Mouse (Mus musculus) neural tube, embryonic 11.5 days (tissue): ENCODE results near the gene Pgf. TPM values are rescaled to one million over a fixed set of nuclear protein-coding genes. Genes with fewer than 3 reads are reported as not detected.

Experiments used
- ATAC-seq: fragments of 200-750 bp; cut with Nextera tagmentation; 2 replicates; pipeline ENCODE4 v1.8.0; 2017; ENCODE audit warnings: moderate number of reproducible peaks, mild to moderate bottlenecking, moderate TSS enrichment, moderate library complexity; ENCODE audit not compliant: insufficient read depth, low FRiP score, low TSS enrichment
- DNase-seq: peaks from one replicate; pipeline ENCODE4 v3.0.0-alpha.2; 2015; ENCODE audit warnings: low spot score
- H3K27ac ChIP-seq: fragments of 300-500 bp; sonication (generic); 2 replicates; pipeline ENCODE4 v1.5.1; 2014; ENCODE audit warnings: low read depth, mild to moderate bottlenecking, low read length
- H3K27me3 ChIP-seq: fragments of 300-500 bp; sonication (generic); 2 replicates; pipeline ENCODE4 v1.6.1; 2014; ENCODE audit warnings: mild to moderate bottlenecking, low read length, mixed read lengths; ENCODE audit not compliant: control insufficient read depth, insufficient read depth
- H3K36me3 ChIP-seq: fragments of 300-500 bp; sonication (generic); 2 replicates; pipeline ENCODE4 v1.6.1; 2014; ENCODE audit warnings: mild to moderate bottlenecking, low read length, moderate library complexity, mixed read lengths; ENCODE audit not compliant: control insufficient read depth, insufficient read depth
- H3K4me1 ChIP-seq: fragments of 300-500 bp; sonication (generic); 2 replicates; pipeline ENCODE4 v1.6.1; 2014; ENCODE audit warnings: low read length, mixed read lengths; ENCODE audit not compliant: control insufficient read depth, insufficient read depth
- H3K4me2 ChIP-seq: fragments of 300-500 bp; sonication (generic); 2 replicates; pipeline ENCODE4 v1.6.1; 2014; ENCODE audit warnings: low read depth, mild to moderate bottlenecking, moderate library complexity
- H3K4me3 ChIP-seq: fragments of 300-500 bp; sonication (generic); 2 replicates; pipeline ENCODE4 v1.5.1; 2014; ENCODE audit warnings: low read depth, low read length
- H3K9ac ChIP-seq: fragments of 300-500 bp; sonication (generic); 2 replicates; pipeline ENCODE4 v1.6.1; 2014; ENCODE audit warnings: mild to moderate bottlenecking, low read length
- H3K9me3 ChIP-seq: fragments of 300-500 bp; sonication (generic); 2 replicates; pipeline ENCODE4 v1.6.1; 2016; ENCODE audit warnings: low read length; ENCODE audit not compliant: control insufficient read depth
- WGBS: fragments of 180-500 bp; shearing (Covaris S2); extraction: QIAGEN DNeasy Blood & Tissue Kit; methylation state at CpG from one replicate; pipeline ENCODE4 v1.1.7; 2014; 5-methylcytosine and 5-hydroxymethylcytosine counted together
- polyA plus RNA-seq: library from polyadenylated mRNA; unstranded; fragments of >200 nt; fragmentation: Nextera tagmentation; extraction: Ambion mirVana; gene quantifications from 2 replicates; pipeline ENCODE4 v1.2.1, GENCODE M21; 2014

The Pgf gene
- polyA plus RNA-seq, 1 experiment from 2014 or later, result 7.1 TPM

DNA sequence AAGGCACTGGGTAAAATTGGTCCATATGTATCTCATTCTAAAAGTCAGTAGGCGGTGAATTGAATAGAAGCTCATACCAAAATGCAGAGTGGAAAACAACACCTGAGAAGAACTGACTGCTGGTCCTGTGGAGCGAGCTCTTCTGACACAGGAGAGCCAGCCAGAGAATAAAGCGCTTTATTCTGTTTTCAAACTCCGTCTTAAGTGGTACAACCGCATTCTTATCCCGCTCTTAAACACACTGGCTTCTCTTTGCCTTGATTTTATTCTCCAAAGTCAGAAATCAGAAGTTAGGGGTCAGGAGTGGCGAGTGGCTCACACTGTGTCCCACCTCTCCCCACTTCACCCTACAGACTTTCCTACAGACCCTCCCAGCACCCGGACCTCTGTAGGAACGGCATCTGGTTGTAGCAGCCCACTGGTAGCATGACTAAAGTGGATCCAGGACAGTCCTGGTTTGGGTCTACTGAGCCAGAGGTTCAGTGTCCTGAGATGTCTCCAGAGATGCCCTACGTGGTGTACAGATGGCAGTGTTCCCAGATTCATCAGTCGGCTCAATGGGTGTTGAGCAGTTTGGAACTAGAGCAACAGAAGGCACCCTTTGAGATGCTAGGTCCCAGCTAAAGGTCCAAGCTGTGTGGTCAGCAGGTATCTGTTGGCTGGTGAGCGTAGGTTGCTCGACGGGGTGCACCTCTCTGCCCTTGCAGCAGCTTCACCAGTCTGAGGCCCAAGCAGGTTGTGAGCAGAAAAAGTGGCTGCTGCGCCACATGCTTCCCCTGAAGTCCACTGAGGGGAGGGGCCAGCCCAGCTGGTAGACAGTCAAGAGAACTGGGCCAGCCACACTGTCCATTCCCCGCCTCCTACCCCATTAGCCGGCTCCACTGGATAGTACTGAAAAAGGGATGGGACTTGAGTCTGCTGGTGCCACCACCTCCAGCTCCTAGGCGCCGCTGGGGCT is 41.8 kb downstream of the Pgf start:
- no peak overlapping the region for H3K4me2 ChIP-seq
- no peaks in the 10 kb centered on the region for H3K27me3 ChIP-seq
- no peak overlapping the region for H3K9ac ChIP-seq
- H3K27ac ChIP-seq, result no peak overlapping the region
- DNase-seq (no peak), ATAC-seq (no peak)
- H3K4me1 ChIP-seq, result no peaks in the 10 kb centered on the region
- H3K9me3 ChIP-seq, result no peaks in the 10 kb centered on the region
- no peak overlapping the region for H3K4me3 ChIP-seq
- H3K36me3 ChIP-seq, result peaks cover 13% of the 10 kb centered on the region
- WGBS, result 83% methylated on average over 19 of the region's 19 CpGs

- H3K27ac ChIP-seq, result no peak overlapping the region
- H3K36me3 ChIP-seq, result peaks cover 26% of the 10 kb centered on the region
- H3K9ac ChIP-seq, result no peak overlapping the region
- WGBS, result 87% methylated on average over 8 of the region's 8 CpGs
- no peak overlapping the region for H3K4me2 ChIP-seq
- no peaks in the 10 kb centered on the region for H3K4me1 ChIP-seq
- DNase-seq, result no peak
- no peak overlapping the region for H3K4me3 ChIP-seq
- ATAC-seq, result no peak
- H3K27me3 ChIP-seq, result no peaks in the 10 kb centered on the region
- no peaks in the 10 kb centered on the region for H3K9me3 ChIP-seq
Measured at GRCm38 (mm10) chr12:85134043-85134794, 43.4 kb downstream of the Pgf start.

DNA sequence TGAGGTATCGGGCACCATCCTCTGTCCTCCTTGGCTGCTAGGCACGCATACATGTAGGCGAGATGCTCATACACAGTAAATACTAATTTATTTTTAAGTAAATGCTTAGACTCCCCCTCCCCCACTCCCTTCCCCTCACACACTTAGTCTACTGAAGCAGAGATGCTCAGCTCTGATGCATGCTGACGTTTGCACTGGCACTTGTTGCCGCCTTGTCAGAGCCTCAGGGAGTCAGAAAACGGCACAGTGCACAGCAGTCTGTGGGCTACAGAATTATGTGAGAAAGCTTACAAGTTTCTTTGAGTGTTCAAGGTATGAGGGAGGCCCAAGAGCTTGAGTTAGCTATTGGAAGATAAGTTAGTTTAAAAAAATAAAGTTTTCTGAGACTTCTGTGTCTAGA is 46.2 kb downstream of the Pgf start:
- no peak overlapping the region for H3K9ac ChIP-seq
- DNase-seq (no peak), ATAC-seq (no peak)
- no peaks in the 10 kb centered on the region for H3K27me3 ChIP-seq
- no peak overlapping the region for H3K4me3 ChIP-seq
- no peaks in the 10 kb centered on the region for H3K4me1 ChIP-seq
- peaks cover 34% of the 10 kb centered on the region for H3K36me3 ChIP-seq
- 94% methylated on average over 6 of the region's 6 CpGs for WGBS
- no peak overlapping the region for H3K4me2 ChIP-seq
- H3K9me3 ChIP-seq, result no peaks in the 10 kb centered on the region
- no peak overlapping the region for H3K27ac ChIP-seq

GRCm38 (mm10) chr12:85129426-85129978 is 48.1 kb downstream of the Pgf start:
- Histone ChIP-seq H3K27me3 (no peaks in the 10 kb centered on the region), H3K4me1 (no peaks in the 10 kb centered on the region), H3K27ac (no peak overlapping the region), H3K4me3 (no peak overlapping the region), H3K36me3 (peaks cover 37% of the 10 kb centered on the region), H3K9ac (no peak overlapping the region), H3K4me2 (no peak overlapping the region), H3K9me3 (no peaks in the 10 kb centered on the region)
- no peak for ATAC-seq
- 94% methylated on average over 9 of the region's 9 CpGs for WGBS
- DNase-seq, result no peak

- H3K9ac ChIP-seq, result no peak overlapping the region
- no peak overlapping the region for H3K4me3 ChIP-seq
- no peaks in the 10 kb centered on the region for H3K4me1 ChIP-seq
- no peaks in the 10 kb centered on the region for H3K27me3 ChIP-seq
- H3K9me3 ChIP-seq, result no peaks in the 10 kb centered on the region
- 90% methylated on average over 8 of the region's 8 CpGs for WGBS
- no peak overlapping the region for H3K27ac ChIP-seq
- ATAC-seq, result no peak
- no peak for DNase-seq
- peaks cover 42% of the 10 kb centered on the region for H3K36me3 ChIP-seq
- no peak overlapping the region for H3K4me2 ChIP-seq
Measured at GRCm38 (mm10) chr12:85126986-85127603, 50.5 kb downstream of the Pgf start.

- no peak overlapping the region for H3K4me2 ChIP-seq
- WGBS, result 94% methylated on average over 5 of the region's 5 CpGs
- no peak overlapping the region for H3K9ac ChIP-seq
- DNase-seq (no peak), ATAC-seq (no peak)
- no peaks in the 10 kb centered on the region for H3K27me3 ChIP-seq
- no peak overlapping the region for H3K4me3 ChIP-seq
- H3K9me3 ChIP-seq, result no peaks in the 10 kb centered on the region
- H3K4me1 ChIP-seq, result no peaks in the 10 kb centered on the region
- no peak overlapping the region for H3K27ac ChIP-seq
- H3K36me3 ChIP-seq, result peaks cover 29% of the 10 kb centered on the region
Measured at GRCm38 (mm10) chr12:85124751-85125150, 52.8 kb downstream of the Pgf start.

DNA sequence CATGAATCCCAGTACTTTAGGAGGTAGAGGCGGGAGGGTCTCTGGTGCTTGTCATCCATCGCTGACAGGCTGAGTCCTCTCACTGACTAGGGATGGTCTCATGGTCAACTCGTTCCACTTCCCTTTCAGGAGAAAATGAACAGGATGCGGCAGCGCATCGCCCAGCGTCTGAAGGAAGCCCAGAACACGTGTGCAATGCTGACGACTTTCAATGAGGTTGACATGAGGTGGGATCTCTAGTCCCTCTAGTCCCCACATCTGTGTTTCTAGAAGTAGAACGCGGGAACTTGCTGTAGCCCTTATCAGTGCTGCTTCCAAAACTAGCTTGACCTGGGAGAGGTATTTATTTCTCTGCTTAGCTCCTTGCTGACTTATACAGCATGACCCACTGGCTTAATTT is 53.9 kb downstream of the Pgf start:
- DNase-seq, result no peak
- H3K4me2 ChIP-seq, result no peak overlapping the region
- WGBS, result 95% methylated on average over 11 of the region's 11 CpGs
- no peaks in the 10 kb centered on the region for H3K9me3 ChIP-seq
- no peak overlapping the region for H3K4me3 ChIP-seq
- H3K4me1 ChIP-seq, result no peaks in the 10 kb centered on the region
- H3K27me3 ChIP-seq, result no peaks in the 10 kb centered on the region
- H3K9ac ChIP-seq, result no peak overlapping the region
- no peak overlapping the region for H3K27ac ChIP-seq
- H3K36me3 ChIP-seq, result peaks cover 26% of the 10 kb centered on the region
- ATAC-seq, result no peak

GRCm38 (mm10) chr12:85123108-85123530 is 54.5 kb downstream of the Pgf start:
- Histone ChIP-seq H3K4me3 (no peak overlapping the region), H3K9ac (no peak overlapping the region), H3K36me3 (peaks cover 21% of the 10 kb centered on the region), H3K27me3 (no peaks in the 10 kb centered on the region), H3K4me2 (no peak overlapping the region), H3K27ac (no peak overlapping the region), H3K4me1 (no peaks in the 10 kb centered on the region), H3K9me3 (no peaks in the 10 kb centered on the region)
- DNase-seq (no peak), ATAC-seq (no peak)
- 95% methylated on average over 9 of the region's 9 CpGs for WGBS
